Mouse (Mus musculus) embryonic fibroblast, embryonic 13.5 days (primary cell): ENCODE results near the gene Mrpl22.

Experiments
- CTCF ChIP-seq: IDR thresholded peaks from 2 replicates; pipeline ENCODE4 v1.5.1; 2011; ENCODE audit warnings: mild to moderate bottlenecking, control low read depth, low read length, moderate library complexity, borderline replicate concordance; ENCODE audit not compliant: insufficient read depth
- POLR2A ChIP-seq: IDR thresholded peaks from 2 replicates; pipeline ENCODE4 v1.6.1; 2011; ENCODE audit warnings: low read depth, mild to moderate bottlenecking, control low read depth, low read length, moderate library complexity

GRCm38 (mm10) chr11:58189675-58190074, 18.2 kb downstream of the Mrpl22 start:
- TF ChIP-seq CTCF (no peak), POLR2A (no peak)
